Mouse (Mus musculus) left cerebral cortex, adult 18-20 months (tissue): ENCODE measurements at regions not wholly inside any gene's neighbourhood (a gene's known extent, or its start where the extent isn't known, plus 50 kb on each side); places are given as distances from the start of the nearest gene placed in this dataset.
A peak's percentile ranks its signal among the peaks of the same experiment; 100 is the strongest.

Experiments
- DNase-seq, 2 experiments: peaks; one replicate each; pipeline ENCODE4 v3.0.0; 2021 to 2022; ENCODE audit warnings: low spot score in 2 of 2, mixed read lengths in 1 of 2

DNA sequence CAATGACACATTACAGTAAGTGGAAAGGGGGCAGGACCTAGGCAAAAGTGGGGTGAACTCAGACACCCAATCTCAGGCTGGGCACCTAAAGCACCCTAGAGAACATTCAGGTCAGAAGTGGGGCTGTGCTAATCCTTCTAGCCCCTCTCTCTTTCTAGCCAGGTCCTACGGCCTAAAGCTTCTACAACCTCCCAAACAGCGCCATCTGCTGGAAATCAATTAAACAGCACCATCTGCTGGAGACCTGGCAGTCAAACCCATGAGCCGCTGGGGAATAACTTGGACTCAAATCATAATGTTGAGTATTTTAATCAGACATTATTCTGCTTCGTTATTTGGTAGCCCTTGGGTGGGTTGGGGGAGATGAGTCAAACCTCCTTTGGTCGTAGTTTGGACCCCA, 215.5 kb upstream of the Eef2kmt start:
- peak; percentile 36 to 61 for DNase-seq

DNA sequence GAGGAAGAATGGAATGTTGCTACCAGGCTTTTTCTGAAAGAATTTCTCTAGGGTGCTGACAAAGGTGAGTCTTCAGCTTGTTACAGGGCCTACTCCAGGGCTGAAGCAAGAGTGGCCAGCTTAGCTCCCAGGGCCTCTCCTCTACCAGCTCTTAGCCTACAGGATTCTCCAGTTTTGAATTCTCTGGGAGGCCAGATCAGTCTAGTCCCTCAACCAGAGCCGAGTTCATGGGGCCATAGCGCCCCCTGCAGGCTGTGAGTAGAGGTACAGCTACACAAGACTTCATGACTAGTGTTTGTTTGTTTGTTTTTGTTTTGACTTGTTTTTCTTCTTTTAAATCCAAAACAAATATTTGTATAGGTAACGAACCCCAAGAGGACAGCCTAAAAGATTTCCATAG, 211.8 kb upstream of the Eef2kmt start:
- DNase-seq: peak; percentile 35 to 39

DNA sequence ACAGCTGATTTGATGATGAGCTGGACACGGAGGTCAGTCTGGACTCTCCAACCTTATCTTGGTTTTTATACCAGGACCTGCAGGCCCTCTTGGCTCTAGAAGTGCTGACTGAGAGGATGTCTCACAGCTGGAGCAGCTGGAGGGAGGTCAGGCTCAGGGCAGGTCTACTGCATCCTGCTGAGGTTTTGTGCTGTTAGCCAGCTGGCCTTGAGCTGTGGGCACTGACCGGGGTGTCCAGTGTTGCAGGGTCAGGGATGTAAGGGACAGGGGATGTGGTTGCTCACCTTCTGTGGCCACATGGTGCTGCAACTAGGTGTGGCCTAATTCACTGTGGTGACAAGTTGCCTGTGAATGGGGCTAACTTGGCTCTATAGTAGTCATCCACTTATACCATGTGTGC, 211.0 kb upstream of the Eef2kmt start:
- no peak for DNase-seq

DNA sequence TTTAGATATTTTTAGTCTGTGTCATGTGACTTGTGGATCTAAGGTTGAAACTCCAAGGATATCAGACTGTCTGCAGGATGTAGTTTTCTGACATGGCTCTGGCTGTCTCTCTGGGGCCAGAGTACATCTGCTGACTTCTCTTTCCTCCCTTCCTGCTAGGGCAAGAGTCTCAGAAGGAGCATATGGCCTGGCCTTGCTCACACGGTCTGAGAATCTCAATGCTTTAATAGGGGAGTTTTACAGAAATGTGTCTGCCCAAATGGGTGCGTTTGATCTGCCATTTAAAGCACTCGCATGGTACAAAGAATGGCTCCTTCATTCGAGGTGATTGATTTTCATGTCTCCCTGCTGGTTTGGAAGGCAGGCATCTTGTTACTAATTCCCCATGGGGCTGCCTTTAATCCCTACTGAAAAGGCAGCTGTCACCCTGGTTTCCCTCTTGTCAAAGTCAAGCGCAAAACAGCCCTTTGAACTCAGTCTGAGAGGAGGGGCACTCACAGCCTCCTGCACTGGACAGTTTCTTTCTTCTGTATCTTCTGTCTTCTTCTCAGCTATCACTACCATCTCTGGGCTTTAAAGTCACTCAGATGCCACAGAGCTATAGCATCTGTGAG, 199.7 kb upstream of the Eef2kmt start:
- DNase-seq: no peak

DNA sequence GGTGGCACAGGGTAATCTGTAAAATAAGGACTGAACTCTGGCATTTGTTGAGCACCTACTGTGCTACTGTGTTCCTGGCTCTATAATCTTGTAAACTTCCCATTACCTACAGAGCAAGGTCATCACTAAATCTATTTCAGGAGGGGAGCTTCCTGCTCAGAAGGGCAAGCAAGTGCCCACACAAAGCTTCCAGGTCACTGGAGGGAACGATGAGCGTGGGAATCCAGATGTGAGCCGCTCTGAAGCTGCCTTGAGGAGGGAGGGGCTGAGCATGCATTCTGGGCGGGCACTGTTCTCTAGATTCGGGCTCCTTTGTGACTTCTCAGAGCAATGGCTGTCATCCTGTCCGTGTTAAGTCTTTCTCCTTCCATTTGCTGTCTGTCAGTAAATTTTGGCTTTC, 198.5 kb upstream of the Eef2kmt start:
- DNase-seq: no peak

DNA sequence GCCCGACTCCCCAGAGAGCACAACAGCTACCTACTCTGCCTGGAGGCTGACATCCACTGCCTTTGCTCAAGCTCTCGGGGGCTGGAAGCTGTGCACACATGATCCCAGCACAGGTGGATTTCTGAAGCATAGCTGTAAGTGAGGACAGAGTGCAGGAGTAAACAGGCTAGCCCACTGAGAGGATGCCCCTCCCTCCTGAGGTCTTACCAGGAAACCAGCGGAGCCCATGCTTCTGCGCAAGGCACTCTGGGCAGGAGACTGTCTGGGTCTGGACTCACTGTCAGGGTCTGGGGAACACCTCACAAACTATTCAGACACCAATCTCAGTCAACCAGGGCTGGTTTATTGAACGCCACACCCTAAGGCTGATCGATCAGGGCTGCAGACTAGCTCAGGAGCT, 197.2 kb upstream of the Eef2kmt start:
- no peak for DNase-seq

DNA sequence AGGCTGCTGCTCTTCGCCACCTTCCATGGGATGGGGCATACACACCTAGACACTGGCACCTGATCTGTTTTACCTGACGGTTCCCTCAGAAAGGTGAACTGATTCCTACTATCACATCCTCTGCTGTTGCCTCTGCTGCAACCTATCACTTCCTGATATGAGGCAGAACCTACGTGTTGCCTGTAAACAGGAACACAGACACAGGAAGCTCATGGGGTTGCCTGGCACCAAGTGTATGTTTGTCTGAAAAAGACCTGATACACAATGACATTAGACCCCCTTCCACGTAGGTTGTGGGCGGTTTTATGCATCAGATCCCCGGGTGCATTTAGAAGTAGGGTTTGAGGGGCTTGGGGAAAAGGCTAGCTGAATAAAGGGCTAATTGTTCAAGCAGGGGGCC, 190.0 kb upstream of the Eef2kmt start:
- no peak for DNase-seq

DNA sequence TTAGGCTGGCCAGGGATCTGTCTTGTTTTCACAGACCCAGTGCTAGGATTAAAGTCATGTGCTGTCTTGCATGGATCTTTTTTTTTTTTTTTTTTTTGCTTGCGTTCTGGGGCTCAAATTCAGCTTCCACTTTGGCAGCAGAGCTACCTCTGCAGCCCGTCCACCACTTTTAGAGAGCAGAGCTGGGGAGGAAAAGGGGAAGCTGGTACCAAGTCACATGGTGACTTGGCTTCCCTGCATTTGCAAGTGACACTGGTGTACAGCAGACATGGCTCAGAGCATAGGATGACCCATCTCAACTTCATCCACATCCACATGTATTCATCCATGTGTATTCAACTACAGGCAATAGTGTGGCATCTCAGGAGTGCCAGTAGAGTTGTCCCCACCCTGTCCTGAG, 189.0 kb upstream of the Eef2kmt start:
- no peak for DNase-seq

DNA sequence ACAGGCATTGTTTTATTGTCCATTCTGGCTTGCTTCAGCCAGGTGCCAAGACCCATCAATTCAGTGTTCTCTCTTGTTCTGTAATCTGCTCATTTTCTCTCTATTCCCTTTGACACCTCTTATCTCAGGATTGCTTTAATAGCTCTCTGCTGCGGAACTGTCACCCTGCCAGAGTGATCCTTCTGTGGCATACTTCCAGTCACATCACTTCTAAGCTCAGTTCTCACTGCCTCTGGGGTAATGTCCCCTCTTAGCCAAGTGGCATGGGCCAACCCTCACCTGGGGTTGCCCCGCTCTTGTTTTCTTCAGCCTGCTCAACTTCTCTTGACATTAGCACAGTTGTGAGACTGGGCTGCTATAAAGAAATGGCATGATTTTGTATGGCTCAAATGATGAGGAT, 183.9 kb upstream of the Eef2kmt start:
- DNase-seq: no peak

DNA sequence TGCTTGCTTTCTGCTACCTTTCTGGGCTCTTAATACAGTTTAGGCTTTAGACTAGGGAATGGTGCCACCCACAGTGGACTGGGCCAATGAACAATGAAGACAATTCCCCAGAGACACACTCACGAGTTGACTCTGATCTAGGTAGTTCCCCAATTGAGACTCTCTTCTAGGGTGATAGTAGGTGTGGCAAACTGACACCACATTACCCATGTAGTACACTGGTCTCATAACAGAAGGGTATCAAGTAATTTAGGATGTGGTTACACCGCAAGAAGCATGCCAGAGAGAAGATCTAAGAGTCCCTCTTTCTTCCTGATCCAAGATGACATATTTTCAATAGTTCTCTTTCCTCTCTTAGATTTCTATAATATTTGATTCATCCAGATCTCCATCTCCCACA, 182.6 kb upstream of the Eef2kmt start:
- no peak for DNase-seq

DNA sequence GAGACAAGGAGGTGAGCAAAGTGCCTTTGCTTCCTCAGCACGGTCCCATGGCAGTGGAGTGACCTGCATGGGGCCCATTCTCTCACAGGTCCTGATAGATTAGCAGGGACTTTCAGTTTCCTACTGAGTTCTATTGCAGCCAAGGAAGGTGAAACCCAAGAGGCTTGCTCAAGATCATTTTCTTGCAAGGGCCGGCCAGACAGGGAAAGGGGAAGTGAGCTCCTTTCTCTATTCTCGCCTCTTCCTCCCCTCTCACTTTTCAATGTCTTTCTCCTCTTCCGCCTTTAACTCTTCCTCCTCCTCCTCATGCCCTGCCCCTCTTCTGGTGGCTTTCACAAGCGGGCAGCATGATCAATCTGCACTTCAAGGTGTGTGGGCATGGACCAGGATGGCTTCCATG, 175.9 kb upstream of the Eef2kmt start:
- no peak for DNase-seq

DNA sequence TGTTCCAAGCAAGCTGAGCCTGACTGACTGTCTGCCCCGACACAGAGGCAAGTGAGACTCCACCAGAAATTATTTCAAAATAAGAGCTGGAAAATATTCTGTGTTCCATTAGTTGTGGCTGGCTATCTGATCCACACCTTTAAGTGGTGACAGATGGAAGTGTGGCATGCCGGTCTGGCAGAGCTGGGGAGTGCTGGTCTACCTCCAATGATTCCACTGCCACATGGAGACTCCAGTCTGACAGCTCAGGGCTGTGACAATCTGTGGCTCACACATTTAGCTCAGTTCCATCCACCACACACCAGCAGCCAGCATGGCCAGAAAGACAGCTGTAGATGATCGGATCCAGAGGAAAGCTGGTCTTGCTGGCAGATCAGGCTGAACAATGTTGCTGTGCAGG, 175.3 kb upstream of the Eef2kmt start:
- peak in 1 of 2 experiments; percentile 33 for DNase-seq

DNA sequence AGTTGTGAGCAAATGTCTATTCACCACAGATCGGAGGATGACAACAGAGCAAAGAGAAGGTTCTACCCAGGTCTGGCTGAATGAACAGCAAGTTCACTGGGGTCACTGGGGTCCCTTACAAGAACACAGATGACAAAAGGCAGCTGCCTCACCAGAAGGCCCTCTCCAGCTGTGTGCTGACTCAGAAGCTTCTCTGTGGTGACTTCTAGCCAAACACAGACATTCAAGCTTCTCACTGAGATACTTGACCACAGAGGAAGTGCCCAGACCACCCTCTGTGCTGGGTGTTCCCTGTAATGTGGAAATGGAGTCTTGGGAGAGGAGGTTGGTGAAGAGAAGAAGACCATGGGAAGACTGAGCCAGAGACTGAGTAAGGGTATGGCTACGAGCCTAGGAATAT, 173.7 kb upstream of the Eef2kmt start:
- no peak for DNase-seq

DNA sequence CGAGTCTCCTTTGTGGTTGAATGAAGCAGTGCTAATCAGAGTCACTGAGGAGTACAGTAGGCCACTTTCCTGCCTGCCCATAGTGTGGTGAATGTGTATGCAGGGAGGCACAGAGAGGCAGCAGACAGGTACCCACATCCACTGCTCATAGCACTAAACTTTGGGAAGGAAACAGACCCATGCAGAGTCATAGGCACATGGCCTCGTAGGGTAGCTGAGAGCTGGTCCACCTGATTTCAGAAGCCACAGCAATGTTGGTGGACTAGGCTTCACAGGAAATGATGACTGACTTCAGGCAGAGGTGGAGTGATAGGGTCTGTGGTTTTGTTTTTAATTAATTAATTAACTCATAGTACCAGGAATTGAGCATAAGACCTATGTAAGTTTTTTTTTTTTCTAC, 170.1 kb upstream of the Eef2kmt start:
- no peak for DNase-seq

DNA sequence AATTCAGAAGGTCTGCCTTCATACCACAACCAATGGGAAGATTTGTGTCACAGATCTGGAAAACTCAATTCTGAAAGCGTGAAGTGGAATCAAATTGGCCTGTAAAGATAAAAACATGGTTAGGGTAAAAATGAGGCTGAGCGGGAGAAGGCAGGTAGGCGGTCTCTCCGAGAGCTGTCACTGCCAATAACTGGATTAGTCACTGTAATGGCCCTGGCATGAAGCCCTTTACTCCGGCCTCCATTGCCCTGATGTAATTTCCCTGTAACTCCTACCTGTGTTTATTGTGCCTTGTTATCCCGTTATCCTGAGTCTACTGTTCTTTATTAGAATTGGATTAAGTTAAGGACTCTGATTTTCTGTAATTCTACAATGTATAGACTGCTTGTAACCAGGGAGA, 166.3 kb upstream of the Eef2kmt start:
- no peak for DNase-seq

DNA sequence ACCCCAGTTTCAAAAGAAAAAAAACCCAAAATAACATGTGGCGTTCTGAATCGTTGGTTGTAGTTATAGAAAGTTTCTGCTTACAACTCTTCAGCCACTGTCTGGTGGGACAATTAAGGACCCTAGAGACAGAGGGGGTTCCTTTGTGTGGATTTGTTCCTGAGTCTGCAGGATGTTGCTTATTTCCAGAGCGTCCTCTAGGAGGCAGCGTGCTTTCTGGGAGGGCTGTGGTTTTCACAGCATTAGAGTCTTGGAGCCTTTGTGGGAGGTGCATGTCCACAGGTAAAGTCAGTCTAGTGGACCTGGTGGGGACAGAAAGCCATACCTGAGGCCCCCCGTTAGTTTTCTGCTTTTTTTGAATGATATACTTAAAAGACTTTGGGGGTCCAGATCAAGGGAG, 165.8 kb upstream of the Eef2kmt start:
- DNase-seq: no peak

DNA sequence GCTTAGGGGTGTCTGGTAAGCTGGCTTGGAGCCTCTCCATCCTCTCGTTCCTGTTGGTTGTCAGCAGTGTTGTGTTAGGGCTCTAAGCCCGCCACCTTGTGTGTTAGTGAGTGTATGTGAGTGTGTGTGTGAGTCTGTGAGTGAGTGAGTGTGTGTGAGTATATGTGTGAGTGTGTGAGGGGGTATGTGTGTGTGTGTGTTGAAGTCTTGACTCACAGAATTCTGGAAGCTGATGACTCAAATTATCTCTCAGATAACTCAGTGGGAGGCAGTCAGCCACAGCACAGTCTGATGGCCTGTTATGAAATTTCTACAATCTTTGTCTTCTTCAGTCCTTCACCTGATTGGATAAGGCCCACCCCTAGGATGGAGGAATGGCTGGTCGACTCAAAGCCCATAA, 163.7 kb upstream of the Eef2kmt start:
- DNase-seq: peak in 1 of 2 experiments; percentile 6

DNA sequence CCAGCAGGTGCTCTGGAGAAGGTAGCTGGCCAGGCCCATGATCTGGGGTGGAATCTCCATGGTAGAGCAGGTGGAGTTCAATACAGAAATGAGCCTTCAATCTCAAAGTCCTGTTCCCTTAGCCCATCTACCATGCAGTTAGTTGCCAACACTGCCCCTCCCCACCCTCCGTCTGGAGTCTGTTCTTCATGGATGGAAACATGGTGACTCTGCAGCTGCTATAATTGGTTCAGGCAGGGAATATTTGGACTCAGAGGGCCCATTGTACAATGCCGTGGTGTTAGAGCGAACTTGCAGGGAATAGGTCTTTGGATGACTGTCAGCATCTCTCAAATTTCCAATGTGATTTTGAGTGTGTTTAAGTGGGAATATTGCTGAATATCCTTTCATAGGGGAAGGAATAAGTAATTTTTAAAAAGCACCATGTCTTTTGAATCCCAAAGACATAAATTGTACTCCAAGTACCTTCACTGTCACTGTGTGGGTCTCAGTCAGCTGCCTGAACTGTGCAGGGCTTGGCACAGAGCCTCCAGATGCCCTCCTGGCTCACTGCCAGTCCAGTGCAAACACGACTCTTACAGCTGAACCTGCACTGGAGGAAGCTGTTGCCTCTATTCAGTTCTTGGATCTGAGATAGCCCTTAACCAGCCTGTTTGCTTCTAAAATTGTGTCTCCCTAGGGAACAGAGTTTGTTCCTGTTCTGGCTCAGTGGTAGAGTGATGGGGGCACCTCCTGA, 162.8 kb upstream of the Eef2kmt start:
- peak in 1 of 2 experiments; percentile 9 for DNase-seq

DNA sequence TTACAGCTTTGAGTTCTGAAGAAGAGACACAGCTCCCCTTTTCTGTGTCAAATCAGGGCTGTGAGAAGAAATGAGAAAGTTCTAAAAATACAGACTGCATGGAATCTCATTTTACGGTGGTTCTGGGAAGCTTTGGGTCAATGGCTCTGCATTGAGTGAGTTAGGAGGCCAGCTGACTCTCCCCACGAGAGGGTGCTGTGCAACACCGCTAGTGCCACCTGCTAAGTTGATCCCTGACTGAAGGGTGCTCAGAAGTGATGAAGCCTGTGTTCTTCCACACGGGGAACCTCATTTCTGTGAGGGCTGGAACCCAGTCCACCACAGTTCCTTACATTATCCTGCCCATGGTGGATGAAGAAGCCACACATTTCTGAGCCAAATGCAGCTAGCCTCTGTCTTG, 159.5 kb upstream of the Eef2kmt start:
- DNase-seq: no peak

DNA sequence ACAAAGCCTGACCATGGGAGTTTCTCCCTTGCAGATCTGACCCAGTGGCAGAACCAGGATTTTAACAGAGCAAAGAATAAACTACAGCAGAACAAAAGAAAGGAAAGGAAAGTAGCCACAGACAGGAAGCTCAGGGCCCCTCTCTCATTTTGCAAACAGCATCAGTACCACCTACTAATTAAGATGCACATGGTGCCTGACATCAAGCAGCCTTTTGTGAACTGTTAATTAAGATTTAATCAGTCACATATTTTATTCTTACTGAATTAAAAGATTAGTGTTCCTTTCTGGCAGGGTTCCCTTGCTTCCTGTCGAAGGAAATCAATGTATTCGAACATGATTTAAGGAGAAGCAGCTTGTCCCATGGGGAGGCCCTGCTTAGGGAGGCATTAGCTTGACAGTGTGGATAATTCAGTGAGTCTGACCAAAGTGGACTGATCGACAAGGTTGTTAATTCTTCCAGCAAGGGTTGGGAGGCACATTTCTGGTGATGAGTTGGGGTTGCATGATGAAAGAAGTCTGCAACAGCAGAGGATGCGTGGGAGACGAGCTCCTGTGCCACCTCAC, 156.1 kb upstream of the Eef2kmt start:
- no peak for DNase-seq

DNA sequence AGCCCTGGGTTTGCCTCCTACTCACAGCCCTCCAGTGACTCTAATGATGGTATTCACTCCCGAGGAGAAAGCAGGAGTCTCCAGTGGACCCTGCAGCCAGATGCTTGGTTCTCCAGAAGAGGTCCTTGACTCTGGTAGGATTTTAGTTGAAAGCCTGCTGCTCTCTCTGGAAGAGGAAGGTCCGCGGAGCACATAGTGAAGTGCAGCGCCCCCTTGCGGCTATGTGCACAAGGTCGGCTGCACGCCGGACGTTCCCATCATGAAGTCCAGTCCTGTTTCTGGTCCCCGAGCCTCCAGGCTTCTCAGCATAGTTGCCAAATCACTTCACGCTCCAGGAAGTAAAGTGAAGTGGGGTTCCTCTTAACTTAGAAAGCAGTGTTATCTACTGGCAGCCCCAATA, 150.9 kb upstream of the Eef2kmt start:
- peak; percentile 61 to 73 for DNase-seq

DNA sequence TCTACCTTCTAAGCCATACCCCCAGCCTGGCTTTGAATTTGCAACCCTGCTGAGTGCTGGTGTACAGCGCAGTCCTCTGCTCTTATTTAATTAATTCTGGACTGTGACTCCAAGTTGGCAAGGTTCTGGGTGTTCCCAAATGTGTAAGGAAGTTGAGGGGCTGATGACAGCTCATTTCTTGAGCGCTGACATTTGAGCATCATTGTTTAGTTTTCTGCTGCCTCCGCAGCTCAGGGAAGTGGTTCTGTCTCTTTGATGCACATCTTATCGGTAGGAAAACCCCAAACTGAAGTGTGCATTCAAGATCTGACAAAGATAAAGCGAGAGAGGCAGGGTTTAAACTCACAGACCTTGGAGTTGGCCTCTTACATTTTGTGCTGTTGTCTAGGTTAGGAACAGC, 137.6 kb upstream of the Eef2kmt start:
- DNase-seq: no peak

DNA sequence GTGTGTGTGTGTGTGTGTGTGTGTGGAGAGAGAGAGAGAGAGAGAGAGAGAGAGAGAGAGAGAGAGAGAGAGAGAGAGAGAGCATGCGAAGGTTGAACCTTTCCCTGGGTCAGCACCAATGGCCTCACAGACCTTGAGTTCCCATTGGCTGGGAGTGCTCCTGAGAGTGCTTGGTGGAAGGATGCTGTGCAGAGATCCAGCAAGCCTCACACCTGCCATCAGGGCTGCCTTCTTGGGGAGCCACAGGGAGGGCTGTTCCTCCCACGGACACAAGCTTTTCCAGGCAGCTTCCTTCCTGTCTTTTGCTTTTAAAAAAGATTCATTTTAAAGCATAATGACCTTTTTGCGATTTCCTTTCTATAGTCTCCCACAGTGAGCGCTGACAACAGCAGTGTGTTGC, 127.1 kb upstream of the Eef2kmt start:
- peak in 1 of 2 experiments; percentile 24 for DNase-seq
